Mouse (Mus musculus) adrenal gland, postnatal 10 days (tissue): ENCODE measurements at regions not wholly inside any gene's neighbourhood (a gene's known extent, or its start where the extent isn't known, plus 50 kb on each side); places are given as distances from the start of the nearest gene placed in this dataset.

Experiments
- DNase-seq: peaks from one replicate; pipeline ENCODE4 v3.0.0; 2021; ENCODE audit warnings: mixed read lengths

DNA sequence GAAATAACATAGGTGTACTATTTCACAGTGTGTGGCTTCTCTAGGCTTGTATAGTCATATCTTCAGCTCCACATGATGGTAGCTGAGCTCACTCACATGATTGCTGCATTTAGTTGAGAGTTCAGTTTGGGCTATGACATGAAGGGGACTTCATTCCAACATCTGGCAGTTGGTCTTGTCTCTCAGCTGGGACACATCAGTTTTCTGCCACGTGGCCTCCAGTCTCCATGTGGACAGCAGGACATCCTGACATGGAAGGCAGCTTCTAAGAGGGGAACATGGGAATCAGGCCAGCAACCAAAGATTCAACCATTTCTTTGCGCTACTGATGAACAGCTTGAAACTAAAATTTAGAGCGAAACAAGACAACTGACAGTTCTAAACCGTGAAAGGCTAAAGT, 121.2 kb upstream of the Slc44a1 start:
- DNase-seq, result no peak

DNA sequence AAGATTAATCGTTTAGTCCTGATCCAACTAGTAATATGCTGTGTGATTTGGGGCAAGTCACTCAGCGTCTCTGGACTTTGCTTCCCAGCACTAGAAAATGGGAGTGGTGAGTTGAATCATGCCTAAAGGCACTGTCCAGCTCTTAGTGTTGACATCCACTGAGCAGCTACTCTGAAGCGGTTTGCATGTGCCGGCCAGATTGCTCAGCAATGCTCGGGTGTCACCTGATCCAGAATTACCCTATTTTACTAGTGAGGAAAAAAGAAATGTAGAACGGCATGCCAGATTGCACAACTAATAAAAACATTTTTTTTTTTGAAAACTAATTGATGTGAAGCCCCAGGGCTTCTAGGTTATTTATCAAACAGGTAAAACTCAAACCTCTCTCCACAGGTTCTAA, 122.0 kb upstream of the Slc44a1 start:
- DNase-seq, result no peak

GRCm38 (mm10) chr4:53317453-53317824, 122.8 kb upstream of the Slc44a1 start:
- DNase-seq, result no peak

DNA sequence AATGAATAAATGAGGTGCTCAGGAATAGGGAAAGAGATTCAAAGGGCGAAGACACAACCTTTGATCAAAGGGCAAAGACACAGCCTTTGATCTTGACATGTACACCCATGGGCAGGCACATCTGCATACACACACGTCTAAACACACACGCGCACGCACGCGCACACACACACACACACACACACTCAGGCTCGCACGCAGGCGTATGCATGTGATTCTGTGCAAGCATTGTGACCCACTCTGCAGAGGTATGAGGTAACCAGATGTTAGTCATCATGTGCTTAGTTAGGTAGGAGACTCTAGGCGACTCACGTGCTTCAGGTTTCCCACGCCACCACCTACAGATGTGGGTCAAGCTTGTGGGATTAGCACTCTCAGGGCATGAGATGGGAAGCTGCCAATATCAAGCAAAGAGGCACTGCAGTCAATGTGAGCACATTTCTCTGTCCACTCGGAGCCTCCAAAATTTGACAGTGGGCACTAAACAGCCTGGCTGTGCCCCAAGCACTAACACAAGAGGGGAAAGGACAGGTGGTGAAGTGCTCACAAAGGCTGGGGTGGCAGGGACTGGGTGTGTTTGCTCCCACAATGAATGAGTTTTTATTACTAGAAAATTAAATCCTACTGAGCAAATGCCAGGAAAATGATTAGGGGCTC, 123.3 kb upstream of the Slc44a1 start:
- no peak for DNase-seq

DNA sequence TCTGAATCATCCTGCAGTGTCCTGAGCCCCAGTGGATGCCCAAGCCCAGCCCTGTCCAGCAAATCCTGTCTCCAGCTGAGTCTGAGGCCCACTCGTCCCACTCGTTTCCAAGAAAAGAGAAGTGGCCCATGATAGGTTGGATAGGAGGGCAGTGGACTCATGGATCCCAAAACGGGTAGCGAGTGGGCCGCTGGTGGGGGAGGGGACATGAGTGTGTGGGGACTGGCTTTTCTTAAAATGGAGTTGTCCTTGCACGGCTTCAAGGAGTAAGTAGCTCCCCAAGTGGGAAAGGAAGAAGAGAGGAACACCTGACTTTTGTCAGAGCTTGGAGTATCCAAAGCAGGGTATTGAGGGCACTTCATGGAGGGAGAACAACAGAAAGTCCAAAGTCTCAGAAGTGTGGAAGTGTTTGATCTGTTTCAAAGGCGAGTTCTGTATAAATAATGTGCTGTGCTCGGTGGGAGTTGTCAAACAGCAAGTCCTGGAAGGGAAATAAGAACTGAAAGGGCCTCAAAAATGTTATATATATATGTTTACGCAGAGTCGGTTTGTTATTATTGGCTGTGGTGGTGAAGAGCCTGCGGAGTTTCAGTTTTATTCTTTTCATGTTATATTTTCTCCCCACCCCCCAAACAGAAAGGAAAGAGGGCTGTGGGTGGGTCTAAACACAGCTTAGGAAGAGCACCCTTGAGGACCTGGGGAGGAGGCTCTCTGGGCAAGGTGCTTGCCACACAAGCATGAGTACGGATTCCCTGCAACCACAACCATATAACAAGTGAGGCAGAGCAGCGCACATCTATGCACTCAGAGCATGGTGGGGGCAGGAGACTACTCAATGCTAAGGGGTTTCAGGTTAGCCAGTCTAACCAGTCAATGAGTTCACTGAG, 124.1 kb upstream of the Slc44a1 start:
- DNase-seq, result no peak

DNA sequence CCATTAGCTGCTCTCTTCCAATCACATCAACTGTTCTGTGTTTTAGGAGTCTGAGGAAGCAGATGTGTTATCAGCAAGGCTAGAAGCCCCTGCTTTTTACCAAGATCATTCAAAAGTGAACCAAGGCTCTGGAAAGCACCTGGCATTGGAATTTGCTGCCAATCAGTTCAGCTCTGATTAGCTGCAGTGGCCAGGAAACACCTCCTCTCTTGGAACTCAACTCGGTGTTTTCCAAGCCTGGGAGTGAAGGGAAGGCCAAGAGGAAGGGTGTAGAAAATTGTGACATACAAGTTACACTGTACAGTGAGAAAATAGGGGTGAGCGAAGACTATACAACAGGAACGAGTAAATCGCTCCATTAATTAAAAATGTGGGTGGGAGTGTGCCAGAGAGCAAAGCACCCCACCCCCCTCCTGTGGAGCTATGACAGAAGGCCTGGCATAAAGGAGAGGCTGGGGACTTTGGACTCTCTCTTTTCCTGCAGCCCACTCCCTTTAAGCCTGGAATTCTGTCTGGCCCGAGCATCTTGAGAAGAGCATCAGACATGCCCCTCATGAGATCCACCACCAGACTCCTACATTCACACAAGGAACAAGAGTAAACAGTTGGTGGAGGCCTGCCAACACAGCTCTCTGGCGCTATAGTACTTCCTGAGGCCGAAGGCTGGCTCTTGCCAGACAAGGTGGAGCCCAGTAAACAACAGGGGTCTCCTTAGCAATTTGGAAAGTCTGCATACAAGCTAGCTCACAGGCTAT, 124.9 kb upstream of the Slc44a1 start:
- DNase-seq, result peak; percentile 58

GRCm38 (mm10) chr4:53314076-53314475, 126.1 kb upstream of the Slc44a1 start:
- no peak for DNase-seq

GRCm38 (mm10) chr4:53307121-53307520, 133.1 kb upstream of the Slc44a1 start:
- DNase-seq, result no peak

DNA sequence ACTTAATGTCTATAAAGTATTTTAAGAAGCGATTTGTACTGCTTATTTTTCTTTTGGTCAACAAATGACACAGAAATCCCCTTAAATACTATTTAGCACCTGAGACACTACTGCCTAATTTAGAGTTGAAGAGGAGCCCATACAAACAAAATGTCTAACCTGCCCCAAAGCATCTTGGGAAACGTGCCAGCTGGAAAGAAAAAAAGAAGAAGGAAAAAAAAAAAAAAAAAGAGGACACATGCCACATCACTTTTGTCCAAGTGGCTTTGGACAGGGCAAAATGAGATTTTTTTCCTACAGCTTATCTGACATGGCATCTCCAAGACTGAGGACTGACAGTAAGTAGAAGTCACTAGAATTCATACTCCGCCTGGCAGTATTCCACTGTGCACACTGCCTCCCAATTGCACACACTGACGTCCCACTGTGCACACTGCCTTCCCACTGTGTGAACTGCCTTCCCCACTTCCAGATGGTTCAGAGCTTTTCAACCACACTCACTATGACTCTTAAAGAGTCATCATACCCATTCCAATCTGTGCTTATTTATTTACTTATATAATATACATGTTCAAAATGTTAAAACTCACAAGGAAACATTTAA, 135.3 kb upstream of the Slc44a1 start:
- DNase-seq, result no peak

DNA sequence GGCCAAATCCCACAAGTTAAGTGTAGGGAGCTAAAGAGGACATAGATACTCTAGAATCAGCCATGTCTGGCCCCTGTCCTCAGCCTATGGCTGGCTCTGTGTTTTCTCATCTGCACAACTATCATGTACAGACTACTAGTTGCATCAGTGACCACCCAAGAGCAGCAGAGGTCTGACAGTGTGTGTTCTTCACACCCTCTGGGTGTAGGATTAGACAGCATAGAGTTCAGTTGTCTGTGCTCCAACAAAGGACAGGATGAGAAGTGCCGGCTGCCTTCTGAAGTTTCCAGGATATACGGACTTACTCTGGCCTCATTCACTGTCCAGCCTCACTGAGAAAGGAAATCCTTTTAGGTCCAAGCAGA, 135.9 kb upstream of the Slc44a1 start:
- DNase-seq, result no peak

DNA sequence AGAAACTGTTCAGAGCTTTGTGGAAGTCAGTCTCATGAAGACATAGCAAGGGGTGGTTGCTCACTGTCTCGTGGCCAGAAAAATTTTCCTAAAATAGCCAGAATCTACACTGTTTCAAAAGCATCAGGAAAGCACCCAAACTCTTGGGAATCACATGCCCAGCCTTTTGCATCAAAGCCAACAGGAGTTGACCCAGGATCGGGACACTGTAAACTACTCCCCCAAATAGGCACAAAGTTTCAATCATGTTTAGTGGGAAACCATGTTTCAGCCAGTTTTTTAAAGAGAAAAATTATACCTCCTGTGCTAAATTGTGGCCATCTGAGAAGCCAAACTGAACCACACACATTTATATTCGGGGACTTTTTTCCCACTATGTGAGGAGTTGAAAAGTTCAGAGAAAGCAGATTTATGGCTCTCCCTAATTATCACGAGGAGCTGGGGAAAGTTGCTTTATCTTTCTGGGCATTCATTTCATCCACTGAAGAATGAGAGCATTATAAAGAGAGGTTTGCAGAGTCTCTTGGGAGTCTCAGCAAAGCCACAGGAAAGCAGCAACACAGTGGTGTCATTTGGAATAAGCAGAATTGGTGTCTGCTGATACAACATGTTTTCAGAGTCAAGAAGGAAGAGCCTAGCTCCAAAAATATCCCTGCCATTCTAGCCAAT, 136.5 kb upstream of the Slc44a1 start:
- DNase-seq, result peak; percentile 35

GRCm38 (mm10) chr4:53297975-53298374, 138.3 kb upstream of the Abca1 start:
- peak; percentile 43 for DNase-seq

DNA sequence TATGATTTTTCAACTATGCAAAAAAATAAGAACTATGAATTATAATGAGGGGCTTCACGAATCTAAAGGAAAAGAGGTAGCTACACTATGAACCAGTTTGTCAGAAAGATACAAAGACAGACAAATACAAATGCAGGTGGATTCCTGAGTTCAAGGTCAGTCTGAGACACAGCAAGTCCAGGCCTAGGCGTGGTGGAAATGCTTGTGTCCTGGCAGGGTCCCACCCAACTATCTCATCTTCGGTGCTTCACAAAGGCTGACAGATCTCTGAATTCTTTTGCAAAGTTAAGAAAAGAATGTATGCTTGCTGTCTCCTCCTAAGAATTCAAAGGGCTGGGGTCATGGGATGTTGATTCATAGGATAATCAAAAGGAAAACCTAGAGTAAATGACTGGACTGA, 132.9 kb upstream of the Abca1 start:
- DNase-seq, result no peak

DNA sequence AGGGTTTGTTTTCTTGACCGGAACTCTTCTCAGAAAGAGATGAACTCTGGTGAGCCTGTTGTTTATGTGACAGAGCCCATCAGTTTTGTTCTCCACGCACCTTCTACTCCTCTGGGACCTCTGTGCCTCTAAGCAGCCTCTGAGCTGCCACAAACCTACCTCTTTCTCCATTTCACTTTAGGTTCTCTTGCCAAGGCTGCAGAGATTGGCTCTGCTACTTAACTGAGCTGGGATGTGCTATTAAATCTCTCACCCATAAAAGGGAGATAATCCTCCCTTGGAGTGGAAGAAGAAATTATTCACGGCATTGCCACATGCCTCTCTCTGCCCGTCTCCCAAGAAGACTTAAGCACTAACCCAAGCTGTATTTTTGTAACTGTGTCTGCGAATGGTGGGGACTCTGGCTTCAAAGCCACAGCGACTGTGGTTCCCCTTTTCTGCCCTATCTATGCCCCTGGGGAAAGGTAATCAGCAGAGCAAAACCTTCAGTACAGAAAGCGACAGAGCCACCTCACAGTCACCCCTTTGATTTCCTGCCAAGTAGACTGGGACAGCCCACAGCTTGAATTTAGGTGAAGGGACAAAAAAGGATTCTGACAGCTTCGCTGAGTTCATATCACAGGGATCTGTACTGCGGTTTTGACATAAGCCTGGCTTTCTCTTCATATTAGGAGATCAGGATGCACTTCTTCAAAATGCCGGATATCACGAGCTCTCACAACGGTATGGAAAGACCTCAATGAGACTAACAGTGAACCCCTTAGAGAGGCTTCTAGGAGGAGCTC, 118.2 kb upstream of the Abca1 start:
- peak; percentile 53 for DNase-seq

GRCm38 (mm10) chr4:53270433-53270832, 110.7 kb upstream of the Abca1 start:
- no peak for DNase-seq

GRCm38 (mm10) chr4:53269999-53270398, 110.3 kb upstream of the Abca1 start:
- no peak for DNase-seq

DNA sequence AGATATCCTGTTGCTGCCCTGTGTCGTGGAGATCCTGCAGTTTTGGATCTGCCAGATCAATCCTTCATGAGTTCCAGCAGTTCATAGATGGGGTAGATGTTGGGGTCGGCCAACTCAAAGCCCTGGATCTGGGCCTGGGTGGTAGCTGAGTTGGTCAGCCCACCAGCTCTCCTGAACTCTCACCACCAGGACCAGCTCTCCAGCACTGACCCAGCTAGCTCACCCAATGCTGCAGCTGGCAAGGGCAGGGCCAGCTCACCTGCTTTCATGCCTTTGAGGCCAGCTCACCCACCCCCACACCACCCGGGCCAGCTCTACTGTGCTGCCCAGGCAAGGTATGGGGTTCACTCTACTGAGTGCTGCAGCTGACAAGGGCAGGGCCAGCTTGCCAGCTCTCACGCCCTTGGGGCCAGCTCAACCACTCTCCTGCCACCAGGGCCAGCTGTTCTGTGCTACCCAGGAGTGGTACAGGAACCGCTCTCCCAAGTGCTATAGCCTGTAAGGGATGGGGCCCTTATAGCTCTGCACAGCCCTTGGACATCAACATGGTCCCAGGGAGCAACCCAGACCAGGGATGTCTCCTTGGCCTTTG, 109.7 kb upstream of the Abca1 start:
- no peak for DNase-seq

DNA sequence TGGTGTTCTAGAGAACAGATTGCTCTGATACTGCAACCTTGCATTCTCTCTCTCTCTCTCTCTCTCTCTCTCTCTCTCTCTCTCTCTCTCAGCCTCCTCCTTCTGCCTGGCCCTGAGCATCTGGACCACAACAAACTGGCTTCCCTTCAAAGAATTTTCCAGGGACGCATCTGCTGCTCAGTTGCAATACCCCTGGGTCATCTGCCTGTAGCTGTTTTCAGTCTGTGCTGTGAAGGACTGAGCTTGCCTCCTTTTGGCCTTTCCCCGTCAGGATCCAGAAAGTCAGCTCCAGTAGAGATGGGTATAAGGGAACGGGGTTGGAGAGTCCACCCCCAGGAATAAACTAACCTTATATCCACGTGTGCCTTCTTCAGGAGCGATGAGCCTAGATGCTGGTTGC, 105.2 kb upstream of the Abca1 start:
- peak; percentile 64 for DNase-seq

GRCm38 (mm10) chr4:53264501-53264900, 104.8 kb upstream of the Abca1 start:
- no peak for DNase-seq

DNA sequence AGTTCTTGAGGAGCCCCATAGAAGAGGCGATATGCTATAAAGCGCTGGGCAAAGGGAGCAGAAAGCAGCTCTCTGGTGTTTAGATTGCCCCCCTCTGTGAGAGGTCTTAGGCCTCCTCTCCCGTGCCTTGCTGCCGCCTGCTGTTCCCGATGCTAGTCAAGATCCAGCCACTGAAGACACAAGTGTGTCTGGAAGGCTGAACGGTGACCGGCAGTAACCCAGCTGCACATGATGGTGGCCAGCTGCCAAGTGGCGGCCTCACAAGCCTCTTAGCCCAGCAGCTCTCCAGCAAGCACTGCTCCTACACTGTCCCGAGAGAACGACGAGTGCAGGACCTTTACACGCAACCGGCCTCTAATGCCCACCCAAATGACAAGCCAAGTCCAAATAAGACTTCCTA, 104.1 kb upstream of the Abca1 start:
- DNase-seq, result peak; percentile 93

DNA sequence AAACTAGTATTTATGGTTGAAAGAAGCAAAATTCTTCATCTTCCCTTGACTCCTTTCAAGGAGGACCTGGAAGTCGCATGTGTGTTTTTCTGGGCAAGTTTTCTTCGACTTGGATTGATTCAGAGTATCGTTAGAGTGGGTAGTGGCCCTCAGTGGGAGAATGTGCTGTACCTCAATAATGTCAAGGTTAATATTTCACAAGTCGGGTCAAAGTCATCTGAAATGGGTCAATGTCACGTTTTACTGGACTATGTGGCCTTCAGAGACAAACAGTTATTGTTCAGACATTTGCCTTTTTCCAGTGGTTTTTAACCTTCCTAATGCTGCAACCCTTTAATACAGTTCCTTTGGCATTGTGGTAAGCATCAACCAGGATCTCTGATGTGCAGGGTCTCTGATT, 102.8 kb upstream of the Abca1 start:
- no peak for DNase-seq
